Mouse (Mus musculus) neural tube, embryonic 15.5 days (tissue): ENCODE measurements around the gene Ywhah. TPM values are rescaled to one million over a fixed set of nuclear protein-coding genes. Genes with fewer than 3 reads are reported as not detected.
"Not testable (repeated sequence)": the region's sequence is repeated elsewhere in the genome, so short reads cannot be mapped to it uniquely, and the experiment has no call there.

Experiments used
- ATAC-seq: fragments of 200-750 bp; cut with Nextera tagmentation; 2 replicates; pipeline ENCODE4 v1.8.0; 2017; ENCODE audit warnings: mild to moderate bottlenecking, moderate TSS enrichment, moderate library complexity; ENCODE audit not compliant: low FRiP score
- H3K27ac ChIP-seq: fragments of 300-500 bp; sonication (generic); replicated peaks from 2 replicates; pipeline ENCODE4 v1.5.1; 2015; ENCODE audit warnings: mild to moderate bottlenecking, inconsistent platforms
- H3K27me3 ChIP-seq: fragments of 300-500 bp; sonication (generic); replicated peaks from 2 replicates; pipeline ENCODE4 v1.6.1; 2015; ENCODE audit warnings: inconsistent platforms
- H3K36me3 ChIP-seq: fragments of 300-500 bp; sonication (generic); 2 replicates; pipeline ENCODE4 v1.6.1; 2015; ENCODE audit warnings: inconsistent platforms
- H3K4me1 ChIP-seq: fragments of 300-500 bp; sonication (generic); 2 replicates; pipeline ENCODE4 v1.6.1; 2015; ENCODE audit warnings: inconsistent platforms
- H3K4me2 ChIP-seq: fragments of 300-500 bp; sonication (generic); 2 replicates; pipeline ENCODE4 v1.6.1; 2015; ENCODE audit warnings: inconsistent platforms, mild to moderate bottlenecking, moderate library complexity
- H3K4me3 ChIP-seq: fragments of 300-500 bp; sonication (generic); replicated peaks from 2 replicates; pipeline ENCODE4 v1.5.1; 2015; ENCODE audit warnings: mild to moderate bottlenecking, inconsistent platforms
- H3K9ac ChIP-seq: fragments of 300-500 bp; sonication (generic); replicated peaks from 2 replicates; pipeline ENCODE4 v1.6.1; 2015; ENCODE audit warnings: mild to moderate bottlenecking, inconsistent platforms
- H3K9me3 ChIP-seq: fragments of 300-500 bp; sonication (generic); replicated peaks from 2 replicates; pipeline ENCODE4 v1.6.1; 2016; ENCODE audit warnings: inconsistent platforms
- WGBS: fragments of 180-500 bp; shearing (Covaris S2); methylation state at CpG from one replicate; pipeline ENCODE4 v1.1.7; 2015; ENCODE audit warnings: mixed read lengths; 5-methylcytosine and 5-hydroxymethylcytosine counted together
- polyA plus RNA-seq: library from polyadenylated mRNA; unstranded; fragments of >200 nt; fragmentation: Nextera tagmentation; extraction: Ambion mirVana; gene quantifications from 2 replicates; pipeline ENCODE4 v1.2.1, GENCODE M21; 2015

Gene Ywhah
- polyA plus RNA-seq, 1 experiment from 2014 or later: 927 TPM

DNA sequence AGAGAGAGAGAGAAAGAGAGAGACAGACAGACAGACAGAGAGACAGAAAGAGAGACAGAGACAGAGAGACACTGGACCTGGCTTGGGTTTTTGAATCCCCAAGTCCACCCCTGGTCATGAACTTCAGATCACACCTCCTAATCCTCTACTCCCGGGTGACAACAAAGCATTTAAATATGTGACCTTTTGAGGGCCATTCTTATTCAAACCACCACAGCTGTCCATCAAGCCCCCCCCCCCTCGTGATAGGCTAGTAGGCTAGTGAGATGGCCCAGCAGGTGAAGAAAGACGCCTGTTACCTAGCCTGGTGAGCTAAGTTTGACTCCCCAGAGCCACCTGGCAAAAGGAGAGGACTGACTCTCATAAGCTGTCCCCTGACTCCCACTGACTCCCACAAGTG, 16.3 kb downstream of the Ywhah start:
- H3K9me3 ChIP-seq: no peaks in the 10 kb centered on the region
- no peak overlapping the region for H3K9ac ChIP-seq
- no peak overlapping the region for H3K4me2 ChIP-seq
- no peaks in the 10 kb centered on the region for H3K27me3 ChIP-seq
- no peaks in the 10 kb centered on the region for H3K36me3 ChIP-seq
- ATAC-seq: no peak
- H3K4me3 ChIP-seq: no peak overlapping the region
- 47% methylated on average over 3 of the region's 3 CpGs for WGBS
- H3K27ac ChIP-seq: no peak overlapping the region
- H3K4me1 ChIP-seq: peaks cover 24% of the 10 kb centered on the region

DNA sequence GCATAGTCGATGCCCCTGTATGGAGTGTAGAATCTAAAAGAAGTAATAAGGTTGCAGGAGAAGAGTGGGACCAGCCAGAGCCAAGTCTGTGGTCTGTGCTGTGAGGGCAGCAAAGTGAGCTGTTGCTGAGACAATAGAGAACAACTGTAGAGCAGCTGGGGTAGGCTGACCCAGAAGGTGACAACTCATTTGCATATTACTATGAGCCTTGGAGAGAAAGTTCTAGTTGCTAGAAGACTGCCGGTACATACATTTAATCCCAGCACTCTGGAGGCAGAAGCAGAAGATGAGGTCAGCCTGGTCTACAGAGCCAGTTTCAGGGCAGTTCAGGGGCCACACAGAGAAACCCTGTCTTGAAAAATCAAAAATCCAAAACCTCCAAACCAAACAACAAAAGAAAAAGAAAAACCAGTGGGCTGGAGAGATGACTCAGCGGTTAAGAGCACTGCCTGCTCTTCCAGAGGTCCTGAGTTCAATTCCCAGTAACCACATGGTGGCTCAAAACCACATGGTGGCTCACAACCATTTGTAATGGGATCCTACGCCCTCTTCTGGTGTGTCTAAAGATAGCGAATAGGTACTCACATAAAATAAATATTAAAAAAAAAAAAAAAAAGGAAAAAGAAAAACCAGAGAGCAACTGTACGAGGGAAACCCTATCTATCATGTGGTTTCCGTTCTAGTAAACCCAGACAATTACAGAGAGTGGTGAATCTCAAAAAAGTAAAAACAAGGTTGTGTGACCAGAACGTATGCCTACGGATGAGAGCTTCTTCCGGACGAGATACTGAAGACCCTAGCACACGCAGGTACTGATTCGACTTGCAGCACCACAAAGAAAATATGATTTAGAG, 20.3 kb downstream of the Ywhah start:
- H3K27me3 ChIP-seq: no peaks in the 10 kb centered on the region
- 42% methylated on average over 13 of the region's 13 CpGs for WGBS
- no peak for ATAC-seq

DNA sequence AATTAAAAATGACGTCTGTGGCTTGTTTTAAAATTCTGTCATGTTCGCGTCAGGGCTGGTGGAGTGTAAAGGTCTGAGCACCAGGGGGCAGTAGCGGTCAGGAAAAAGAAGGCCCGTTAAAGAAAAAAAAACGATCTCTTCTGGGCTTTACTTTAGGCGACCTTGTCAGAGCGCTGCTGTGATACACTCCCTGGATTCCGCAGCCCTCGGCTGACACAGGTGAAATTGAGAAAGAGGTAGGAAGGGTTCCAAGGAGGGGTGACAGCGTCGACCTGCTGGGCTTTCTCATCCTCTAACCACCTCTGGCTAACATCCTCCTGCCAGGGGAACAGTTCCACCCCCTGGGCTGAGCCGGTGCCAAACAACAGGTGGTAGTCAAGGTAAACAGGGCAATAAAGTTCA, 20.9 kb downstream of the Ywhah start:
- no peak for ATAC-seq
- no peaks in the 10 kb centered on the region for H3K36me3 ChIP-seq
- peak overlapping the region; percentile 12; the same call in 1 of the 2 replicates for H3K9ac ChIP-seq
- no peaks in the 10 kb centered on the region for H3K27me3 ChIP-seq
- no peaks in the 10 kb centered on the region for H3K9me3 ChIP-seq
- peak overlapping the region; percentile 55 for H3K4me2 ChIP-seq
- WGBS: 5% methylated on average over 13 of the region's 13 CpGs
- H3K4me3 ChIP-seq: peak overlapping the region; percentile 18; the same call in 1 of the 2 replicates
- peaks cover 6% of the 10 kb centered on the region; the same call in 1 of the 2 replicates for H3K4me1 ChIP-seq
- H3K27ac ChIP-seq: no peak overlapping the region

More for the DNA sequence above, 20.3 kb downstream of the Ywhah start:
- Histone ChIP-seq H3K4me2 (peak overlapping the region; percentile 55), H3K9me3 (no peaks in the 10 kb centered on the region), H3K4me3 (no peak overlapping the region), H3K9ac (no peak overlapping the region; the same call in 1 of the 2 replicates), H3K36me3 (no peaks in the 10 kb centered on the region), H3K4me1 (peaks cover 6% of the 10 kb centered on the region; the same call in 1 of the 2 replicates), H3K27ac (no peak overlapping the region)

- H3K27me3 ChIP-seq, H3K4me1 ChIP-seq, ATAC-seq, H3K9me3 ChIP-seq, H3K4me2 ChIP-seq, H3K27ac ChIP-seq, H3K9ac ChIP-seq, H3K4me3 ChIP-seq, H3K36me3 ChIP-seq: not testable (repeated sequence)
- WGBS: 95% methylated on average over 1 of the region's 1 CpGs
These were observed 22.1 kb downstream of the Ywhah start for GRCm38 (mm10) chr5:33040735-33041134.

DNA sequence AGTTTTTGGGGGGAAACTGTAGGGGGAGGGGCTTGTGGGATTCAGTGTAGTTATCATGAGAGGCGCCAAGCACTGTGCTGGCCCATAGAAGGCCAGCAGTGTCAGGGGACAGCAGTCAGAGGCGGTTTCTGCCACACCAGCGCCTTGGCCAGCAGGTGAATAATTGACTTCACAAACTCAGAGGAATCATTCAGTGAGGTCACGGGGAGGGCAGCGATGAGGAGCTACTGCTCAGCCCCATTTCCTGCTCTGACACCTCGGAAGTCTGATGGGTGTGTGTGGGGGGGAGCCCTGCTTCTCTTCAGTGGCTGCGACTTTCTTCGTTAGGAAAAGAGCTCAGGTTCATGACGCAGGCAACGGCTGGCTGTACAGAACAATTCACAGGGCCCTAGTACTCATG, 24.8 kb downstream of the Ywhah start:
- Histone ChIP-seq H3K27me3 (no peaks in the 10 kb centered on the region), H3K27ac (no peak overlapping the region), H3K9me3 (no peaks in the 10 kb centered on the region), H3K4me2 (no peak overlapping the region), H3K4me3 (no peak overlapping the region), H3K36me3 (no peaks in the 10 kb centered on the region), H3K4me1 (peaks cover 6% of the 10 kb centered on the region; the same call in 1 of the 2 replicates), H3K9ac (no peak overlapping the region)
- no peak for ATAC-seq
- 56% methylated on average over 10 of the region's 10 CpGs for WGBS

DNA sequence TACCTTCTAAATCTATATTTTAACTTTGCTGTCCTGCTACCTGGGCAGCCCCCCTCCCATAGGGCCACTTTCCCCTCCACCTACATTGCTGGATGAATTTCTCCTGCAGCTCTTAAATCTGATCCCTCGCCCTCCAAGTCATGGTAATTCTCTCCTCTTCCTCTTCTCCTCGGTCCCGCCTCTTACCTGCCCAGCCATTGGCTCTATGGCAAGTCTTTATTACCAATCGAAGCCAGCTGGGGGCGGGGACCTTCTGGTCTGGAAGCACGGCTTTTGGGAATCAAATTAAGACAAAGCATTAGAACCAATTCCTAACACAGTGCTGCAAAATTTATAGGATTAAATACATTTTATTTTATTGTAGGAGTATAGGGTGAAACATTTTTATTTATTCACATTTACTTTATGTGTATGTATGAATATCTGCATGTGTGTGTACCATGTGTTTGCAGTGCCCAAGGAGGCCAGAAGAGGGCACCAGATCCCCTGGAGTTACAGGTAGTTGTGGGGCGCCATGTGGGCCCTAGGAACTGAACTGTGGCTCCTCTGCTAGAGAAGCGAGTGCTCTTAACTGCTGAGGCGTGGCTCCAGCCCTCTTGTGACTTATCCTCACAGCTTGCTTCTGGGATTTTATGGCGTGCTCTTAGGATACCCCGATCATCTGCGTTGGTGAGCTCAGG, 26.2 kb downstream of the Ywhah start:
- Histone ChIP-seq H3K27me3 (no peaks in the 10 kb centered on the region), H3K4me1 (peaks cover under 1% of the 10 kb centered on the region; the same call in 1 of the 2 replicates), H3K4me3 (no peak overlapping the region), H3K36me3 (no peaks in the 10 kb centered on the region), H3K9ac (no peak overlapping the region), H3K9me3 (no peaks in the 10 kb centered on the region), H3K4me2 (no peak overlapping the region), H3K27ac (no peak overlapping the region)
- ATAC-seq: no peak
- 92% methylated on average over 12 of the region's 12 CpGs for WGBS

GRCm38 (mm10) chr5:33045316-33045705, 26.7 kb downstream of the Ywhah start:
- ATAC-seq: no peak
- Histone ChIP-seq H3K27ac (no peak overlapping the region), H3K4me2 (no peak overlapping the region), H3K9me3 (no peaks in the 10 kb centered on the region), H3K4me1 (no peaks in the 10 kb centered on the region), H3K9ac (no peak overlapping the region), H3K4me3 (no peak overlapping the region), H3K27me3 (no peaks in the 10 kb centered on the region), H3K36me3 (no peaks in the 10 kb centered on the region)
- WGBS: 87% methylated on average over 6 of the region's 6 CpGs

DNA sequence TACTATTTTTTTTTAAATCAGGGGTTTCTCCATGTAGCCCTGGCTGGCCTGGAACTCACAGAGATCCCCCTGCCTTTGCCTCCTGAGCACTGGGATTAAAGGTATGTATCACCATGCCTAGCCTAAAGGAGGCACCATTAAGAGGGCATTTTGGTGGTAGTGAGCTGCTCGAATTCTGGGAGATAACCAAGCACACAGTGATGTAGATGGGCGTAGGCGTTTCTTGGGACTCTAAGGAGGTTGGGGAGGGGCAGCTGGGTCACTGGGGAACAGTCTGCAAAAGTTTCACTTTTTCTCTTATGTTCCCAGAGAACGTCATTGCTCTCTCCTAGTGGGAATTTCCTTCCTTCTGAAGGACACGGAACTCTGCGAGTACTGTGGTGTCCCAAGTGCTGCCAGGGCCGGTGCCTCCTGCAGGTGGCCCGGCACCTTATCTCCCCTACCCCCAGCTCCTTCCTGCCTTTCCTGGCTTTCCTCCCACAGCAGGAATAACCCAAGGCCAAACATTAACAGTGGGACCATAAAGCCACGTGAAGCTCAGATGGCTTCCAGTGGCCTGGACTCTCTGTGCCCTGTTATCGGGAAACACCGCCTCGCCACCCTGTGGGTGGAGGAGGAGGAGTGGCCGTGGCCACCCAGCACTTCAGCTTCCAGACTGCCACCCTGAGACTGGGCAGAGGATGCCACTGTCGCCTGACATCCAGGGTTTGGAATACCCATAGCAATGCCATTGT, 34.4 kb downstream of the Ywhah start:
- 78% methylated on average over 14 of the region's 14 CpGs for WGBS
- Histone ChIP-seq H3K9me3 (no peaks in the 10 kb centered on the region), H3K4me3 (no peak overlapping the region), H3K9ac (no peak overlapping the region), H3K27me3 (no peaks in the 10 kb centered on the region), H3K27ac (no peak overlapping the region), H3K36me3 (no peaks in the 10 kb centered on the region), H3K4me2 (no peak overlapping the region), H3K4me1 (no peaks in the 10 kb centered on the region)
- ATAC-seq: no peak

DNA sequence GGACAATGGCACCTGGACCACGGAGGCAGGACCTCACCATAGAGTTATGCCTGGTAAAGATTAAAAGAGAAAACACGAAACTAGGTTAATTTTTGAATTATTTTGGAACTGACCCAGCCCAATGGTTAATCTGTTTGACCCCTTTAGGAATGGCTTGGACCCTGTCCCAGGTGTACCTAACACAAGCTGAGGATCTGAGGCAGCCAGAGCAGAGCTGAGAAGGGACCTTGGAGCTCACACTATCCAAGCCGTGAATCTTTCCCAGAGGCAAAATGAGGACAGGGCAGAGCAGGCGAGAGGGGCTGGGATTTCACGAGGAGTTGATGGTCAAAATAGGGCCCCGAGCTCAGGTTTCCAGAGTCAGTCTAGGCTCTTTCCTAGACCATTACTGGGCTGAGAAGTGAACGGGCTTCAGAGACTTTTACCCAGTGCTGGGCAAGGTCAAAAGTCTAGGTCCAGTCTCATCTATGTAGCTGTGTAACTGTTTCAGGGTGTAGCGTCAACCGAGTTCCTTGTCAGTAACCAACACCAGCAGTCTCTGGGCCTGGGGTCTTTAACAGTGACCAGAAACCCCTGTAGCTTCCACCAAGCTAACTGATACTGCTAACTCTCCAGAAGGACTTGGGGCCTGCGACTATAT, 37.6 kb downstream of the Ywhah start:
- no peak for ATAC-seq
- WGBS: 83% methylated on average over 10 of the region's 10 CpGs
- no peak overlapping the region for H3K4me2 ChIP-seq
- H3K27me3 ChIP-seq: no peaks in the 10 kb centered on the region
- H3K36me3 ChIP-seq: no peaks in the 10 kb centered on the region
- H3K27ac ChIP-seq: no peak overlapping the region
- no peak overlapping the region for H3K9ac ChIP-seq
- no peaks in the 10 kb centered on the region for H3K9me3 ChIP-seq
- H3K4me3 ChIP-seq: no peak overlapping the region
- no peaks in the 10 kb centered on the region for H3K4me1 ChIP-seq

GRCm38 (mm10) chr5:33070071-33070470, 51.5 kb downstream of the Ywhah start:
- no peak overlapping the region for H3K4me2 ChIP-seq
- no peaks in the 10 kb centered on the region for H3K9me3 ChIP-seq
- H3K36me3 ChIP-seq: no peaks in the 10 kb centered on the region
- H3K9ac ChIP-seq: no peak overlapping the region
- no peak overlapping the region for H3K4me3 ChIP-seq
- no peaks in the 10 kb centered on the region for H3K27me3 ChIP-seq
- no peaks in the 10 kb centered on the region for H3K4me1 ChIP-seq
- H3K27ac ChIP-seq: no peak overlapping the region
- ATAC-seq: no peak

DNA sequence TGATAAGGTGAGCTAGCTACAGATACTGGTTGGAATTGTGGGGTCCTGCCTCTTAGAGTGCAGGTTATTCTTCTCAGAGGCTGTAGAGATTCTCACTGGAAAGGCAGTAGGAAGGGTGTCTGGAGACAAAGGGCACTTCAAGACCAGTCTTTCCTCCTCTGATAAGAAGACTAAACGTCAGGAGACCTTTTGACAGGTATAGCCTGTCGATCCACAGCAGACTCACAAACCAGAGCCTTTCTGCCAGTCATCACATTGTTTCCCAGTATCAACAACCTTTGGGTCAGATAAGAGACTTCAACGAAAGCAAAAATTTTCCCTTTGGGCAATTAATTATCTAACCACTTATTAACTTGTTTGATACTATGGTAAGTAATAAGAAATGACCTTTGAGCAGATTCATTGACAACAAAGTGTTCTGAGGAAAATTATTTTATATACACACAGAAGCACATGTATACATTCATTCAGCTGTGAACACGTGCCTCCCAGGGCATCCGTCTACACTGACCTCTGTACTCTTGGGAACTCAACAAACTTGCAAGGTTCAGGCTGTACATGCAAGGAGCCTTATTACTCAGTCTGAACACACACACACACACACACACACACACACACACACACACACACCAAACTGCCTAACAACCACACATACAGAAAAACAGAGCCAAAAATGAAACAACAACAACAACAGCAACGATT, 58.0 kb downstream of the Ywhah start:
- no peak overlapping the region for H3K4me2 ChIP-seq
- H3K36me3 ChIP-seq: no peaks in the 10 kb centered on the region
- ATAC-seq: no peak
- no peak overlapping the region for H3K9ac ChIP-seq
- WGBS: 86% methylated on average over 6 of the region's 6 CpGs
- H3K27me3 ChIP-seq: no peaks in the 10 kb centered on the region
- no peak overlapping the region for H3K27ac ChIP-seq
- H3K4me1 ChIP-seq: no peaks in the 10 kb centered on the region
- H3K9me3 ChIP-seq: no peaks in the 10 kb centered on the region
- H3K4me3 ChIP-seq: no peak overlapping the region
